Mouse (Mus musculus): ENCODE measurements at regions not wholly inside any gene's neighbourhood (a gene's known extent, or its start where the extent isn't known, plus 50 kb on each side); places are given as distances from the start of the nearest gene placed in this dataset.

DNA sequence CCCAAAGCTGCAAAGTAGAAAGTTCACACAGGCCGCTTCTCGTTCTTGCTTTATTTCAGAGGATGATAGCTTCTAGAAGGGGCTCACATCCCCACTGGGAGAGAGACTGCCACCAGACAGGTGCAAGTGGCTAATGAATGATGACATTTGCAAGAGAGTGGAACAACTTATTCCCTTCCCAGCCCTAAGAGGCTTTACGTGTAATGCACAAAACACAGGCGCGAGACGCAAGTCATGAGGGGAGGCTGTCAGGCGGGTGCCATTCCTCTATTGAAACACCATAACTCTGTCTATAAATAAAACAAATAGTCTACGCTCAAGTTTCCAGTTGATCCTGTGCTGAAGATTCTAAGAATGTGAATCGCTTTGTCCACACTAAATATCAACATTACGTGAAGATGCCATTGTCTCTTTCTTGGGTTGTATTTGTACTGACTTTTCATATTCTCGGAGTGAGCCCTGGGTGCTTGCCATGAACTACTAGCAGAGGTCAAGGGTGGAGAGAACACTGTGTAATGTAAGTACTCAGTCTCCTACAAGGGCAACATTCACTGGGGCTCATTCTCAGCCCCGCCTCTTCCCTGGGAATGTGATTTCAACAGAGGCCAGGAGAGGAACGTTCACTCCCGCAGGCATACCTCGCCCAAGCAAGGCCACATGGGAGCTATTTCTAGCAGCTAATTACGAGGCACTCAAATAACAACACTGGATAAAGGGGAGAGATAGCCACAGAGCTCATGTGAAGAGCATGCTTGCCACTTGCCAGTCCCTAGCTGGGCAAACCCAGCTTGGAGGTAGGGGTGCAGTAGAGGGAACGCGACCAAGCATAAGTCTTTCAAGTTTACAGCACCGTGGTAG is 225.5 kb upstream of the Pabpc6 start:
- TF ChIP-seq CTCF (IDR thresholded peaks at IDR 0.05; ENCODE audit: low read depth, low read length), result no peak
- no peak for TF ChIP-seq POLR2A (IDR thresholded peaks at IDR 0.05; ENCODE audit: borderline replicate concordance, low read depth, low read length)
